Mouse (Mus musculus): ENCODE measurements around the gene Il21.

The Il21 gene

GRCm38 (mm10) chr3:37198302-37198701 is 34.1 kb downstream of the Il21 start:
- DNase-seq (ENCODE audit: low read depth, low spot score), result no peak

- DNase-seq (ENCODE audit: low read depth, low spot score), result no peak
Measured at GRCm38 (mm10) chr3:37191953-37192352, 40.5 kb downstream of the Il21 start.

- DNase-seq (ENCODE audit: low read depth, low spot score), result no peak
Measured at GRCm38 (mm10) chr3:37185534-37185933, 46.9 kb downstream of the Il21 start.

GRCm38 (mm10) chr3:37182415-37183269 is 49.8 kb downstream of the Il21 start:
- DNase-seq (ENCODE audit: low read depth, low spot score), result no peak

- DNase-seq (ENCODE audit: low read depth, low spot score), result no peak
Measured at GRCm38 (mm10) chr3:37181041-37181440, 51.4 kb downstream of the Il21 start.

- no peak for DNase-seq (ENCODE audit: low read depth, low spot score)
Measured at GRCm38 (mm10) chr3:37180039-37180743, 52.2 kb downstream of the Il21 start.

GRCm38 (mm10) chr3:37179472-37179871 is 53.0 kb downstream of the Il21 start:
- no peak for DNase-seq (ENCODE audit: low read depth, low spot score)

- no peak for DNase-seq (ENCODE audit: low read depth, low spot score)
Measured at GRCm38 (mm10) chr3:37174711-37175572, 57.5 kb downstream of the Il21 start.

GRCm38 (mm10) chr3:37173285-37173684 is 59.2 kb downstream of the Il21 start:
- no peak for DNase-seq (ENCODE audit: low read depth, low spot score)

Data from retina, adult 2 months (tissue).